Mouse (Mus musculus) frontal cortex, postnatal 14 days (tissue): Measurements from ENCODE around the gene Lrrc18.

Source experiments
- DNase-seq, 2 experiments: peaks; one replicate each; pipeline ENCODE4 v3.0.0; 2022; ENCODE audit warnings: low spot score in 2 of 2

Gene Lrrc18

GRCm38 (mm10) chr14:33053441-33053840, 62.3 kb downstream of the Lrrc18 start:
- no peak for DNase-seq

GRCm38 (mm10) chr14:33058881-33059660, 67.9 kb downstream of the Lrrc18 start:
- no peak for DNase-seq

- no peak for DNase-seq
Observed at GRCm38 (mm10) chr14:33062996-33063395, 71.8 kb downstream of the Lrrc18 start.
